8 mouse cellular contexts compared by ENCODE assay signal in genomic region chr5:113209401-113209750, GRCm38 (mm10). TPM values are rescaled to one million over a fixed set of nuclear protein-coding genes. Genes with fewer than 3 reads are reported as not detected.
DNase-seq lines count a peak whose midpoint lies in the region; ATAC-seq and TF ChIP-seq lines count a peak whose summit lies in the region.

No protein-coding gene starts in this region.

- no peaks in the 10 kb centered on the region for H3K36me3 ChIP-seq in kidney, adult 2 months (ENCODE audit: control insufficient read depth, insufficient read depth, low read length)
- no peaks in the 10 kb centered on the region for H3K36me3 ChIP-seq in hindbrain, embryonic 16.5 days (ENCODE audit: control insufficient read depth, insufficient read depth, low read length)
- no peaks in the 10 kb centered on the region for H3K36me3 ChIP-seq in midbrain, embryonic 13.5 days

- DNase-seq in kidney, adult 2 months: no peak
- no peak for DNase-seq in kidney, adult 8-10 months
- DNase-seq in right cerebral cortex, adult 2 months (ENCODE audit: low spot score in 2 of 2): no peak
- no peak for DNase-seq in spleen, adult 18-20 months
- DNase-seq in spleen, adult 12 weeks (ENCODE audit: low spot score): no peak

- no peak overlapping the region for H3K9ac ChIP-seq in hindbrain, embryonic 16.5 days (ENCODE audit: low read depth, low read length)
- H3K9ac ChIP-seq in midbrain, embryonic 13.5 days (replicated peaks): 0 out of 2 replicates have a peak overlapping the region, but pooled peaks have one; percentile 15

- TF ChIP-seq POLR2A in kidney, adult 2 months (IDR thresholded peaks at IDR 0.05; ENCODE audit: low read depth, low read length): no peak

- ATAC-seq in hindbrain, embryonic 16.5 days: no peak; the same call in 1 of the 2 replicates
- peak; percentile 9; the same call in 1 of the 2 replicates for ATAC-seq in midbrain, embryonic 13.5 days

- H3K4me1 ChIP-seq in kidney, adult 2 months (ENCODE audit: control insufficient read depth, insufficient read depth, low read length): peaks cover 68% of the 10 kb centered on the region
- H3K4me1 ChIP-seq in brown adipose tissue, adult 24 weeks (ENCODE audit: control insufficient read depth, insufficient read depth, insufficient read length, low read length): peaks cover 63% of the 10 kb centered on the region
- H3K4me1 ChIP-seq in hindbrain, embryonic 16.5 days (ENCODE audit: control insufficient read depth, insufficient read depth, low read depth, low read length): peaks cover 4% of the 10 kb centered on the region
- H3K4me1 ChIP-seq in midbrain, embryonic 13.5 days (replicated peaks): peaks cover 20% of the 10 kb centered on the region

- no peak overlapping the region for H3K4me2 ChIP-seq in hindbrain, embryonic 16.5 days (ENCODE audit: low read length)
- no peak overlapping the region for H3K4me2 ChIP-seq in midbrain, embryonic 13.5 days (replicated peaks)

- WGBS in kidney, adult 2 months: 26% methylated on average over 11 of the region's 11 CpGs
- WGBS in hindbrain, embryonic 16.5 days: 52% methylated on average over 11 of the region's 11 CpGs
- WGBS in midbrain, embryonic 13.5 days: 55% methylated on average over 11 of the region's 11 CpGs

- no peaks in the 10 kb centered on the region for H3K27me3 ChIP-seq in kidney, adult 2 months (replicated peaks; ENCODE audit: control insufficient read depth, insufficient read depth, low read length)
- H3K27me3 ChIP-seq in hindbrain, embryonic 16.5 days (replicated peaks; ENCODE audit: control insufficient read depth, insufficient read depth, low read length): no peaks in the 10 kb centered on the region
- no peaks in the 10 kb centered on the region for H3K27me3 ChIP-seq in midbrain, embryonic 13.5 days

- no peak for TF ChIP-seq CTCF in kidney, adult 2 months (conservative IDR thresholded peaks at IDR 0.05; ENCODE audit: insufficient read depth, insufficient read length, low read depth, low read length)

- peak overlapping the region; percentile 93 for H3K27ac ChIP-seq in kidney, adult 2 months (ENCODE audit: insufficient read depth, low read depth, low read length)
- peak overlapping the region; percentile 96 for H3K27ac ChIP-seq in brown adipose tissue, adult 24 weeks (replicated peaks; ENCODE audit: low read depth, low read length)
- H3K27ac ChIP-seq in hindbrain, embryonic 16.5 days (ENCODE audit: low read depth, low read length): peak overlapping the region; percentile 46
- peak overlapping the region; percentile 74 for H3K27ac ChIP-seq in midbrain, embryonic 13.5 days

- no peaks in the 10 kb centered on the region for H3K9me3 ChIP-seq in hindbrain, embryonic 16.5 days (ENCODE audit: control insufficient read depth, low read length)
- no peaks in the 10 kb centered on the region for H3K9me3 ChIP-seq in midbrain, embryonic 13.5 days

- no peak overlapping the region for H3K4me3 ChIP-seq in kidney, adult 2 months (ENCODE audit: insufficient read depth, low read depth, low read length)
- H3K4me3 ChIP-seq in brown adipose tissue, adult 24 weeks (ENCODE audit: insufficient read depth, low read depth, low read length): peak overlapping the region; percentile 22
- H3K4me3 ChIP-seq in hindbrain, embryonic 16.5 days (ENCODE audit: low read length): no peak overlapping the region
- no peak overlapping the region for H3K4me3 ChIP-seq in midbrain, embryonic 13.5 days (replicated peaks)

RNA-seq across cellular contexts. Expression of gene 2900026A02Rik, which starts 11.7 kb away (rescaled TPM):
- 14.3 and 15.0 TPM in 2 replicates for polyA plus RNA-seq in kidney, adult 2 months (2012; rRNA removed)
- polyA plus RNA-seq in brown adipose tissue, adult 24 weeks (2012; ENCODE audit: insufficient read depth, insufficient read length, missing spikeins): 3.5 and 5.5 TPM in 2 replicates
- polyA plus RNA-seq in hindbrain, embryonic 16.5 days (2015; fragmentation: Nextera tagmentation; extraction: Ambion mirVana): 4.3 and 4.8 TPM in 2 replicates
- polyA plus RNA-seq in midbrain, embryonic 13.5 days (2015; fragmentation: Nextera tagmentation; extraction: Ambion mirVana): 2.4 and 2.7 TPM in 2 replicates

RNA-seq across cellular contexts. Expression of gene Tmem211, which starts 17.3 kb away (rescaled TPM):
- polyA plus RNA-seq in kidney, adult 2 months (2012; rRNA removed): not detected in 2 replicates
- not detected in 2 replicates for polyA plus RNA-seq in brown adipose tissue, adult 24 weeks (2012; ENCODE audit: insufficient read depth, insufficient read length, missing spikeins)
- not detected in 2 replicates for polyA plus RNA-seq in hindbrain, embryonic 16.5 days (2015; fragmentation: Nextera tagmentation; extraction: Ambion mirVana)
- not detected in 2 replicates for polyA plus RNA-seq in midbrain, embryonic 13.5 days (2015; fragmentation: Nextera tagmentation; extraction: Ambion mirVana)

Comparison
In these comparisons a context has a peak if more than half of its experiments do, and no peak if none do; other contexts are left out.
1. H3K27ac ChIP-seq: peak in every context shown above with its lines; median percentile 96 in brown adipose tissue, adult 24 weeks; 93 in kidney, adult 2 months; 74 in midbrain, embryonic 13.5 days; 46 in hindbrain, embryonic 16.5 days.